Mouse (Mus musculus): ENCODE measurements around the gene Keap1. TPM values are rescaled to one million over a fixed set of nuclear protein-coding genes. Genes with fewer than 3 reads are reported as not detected.

Keap1 gene
- 71.0 and 87.9 TPM in 2 replicates for polyA plus RNA-seq (2012; ENCODE audit: low replicate concordance)

DNA sequence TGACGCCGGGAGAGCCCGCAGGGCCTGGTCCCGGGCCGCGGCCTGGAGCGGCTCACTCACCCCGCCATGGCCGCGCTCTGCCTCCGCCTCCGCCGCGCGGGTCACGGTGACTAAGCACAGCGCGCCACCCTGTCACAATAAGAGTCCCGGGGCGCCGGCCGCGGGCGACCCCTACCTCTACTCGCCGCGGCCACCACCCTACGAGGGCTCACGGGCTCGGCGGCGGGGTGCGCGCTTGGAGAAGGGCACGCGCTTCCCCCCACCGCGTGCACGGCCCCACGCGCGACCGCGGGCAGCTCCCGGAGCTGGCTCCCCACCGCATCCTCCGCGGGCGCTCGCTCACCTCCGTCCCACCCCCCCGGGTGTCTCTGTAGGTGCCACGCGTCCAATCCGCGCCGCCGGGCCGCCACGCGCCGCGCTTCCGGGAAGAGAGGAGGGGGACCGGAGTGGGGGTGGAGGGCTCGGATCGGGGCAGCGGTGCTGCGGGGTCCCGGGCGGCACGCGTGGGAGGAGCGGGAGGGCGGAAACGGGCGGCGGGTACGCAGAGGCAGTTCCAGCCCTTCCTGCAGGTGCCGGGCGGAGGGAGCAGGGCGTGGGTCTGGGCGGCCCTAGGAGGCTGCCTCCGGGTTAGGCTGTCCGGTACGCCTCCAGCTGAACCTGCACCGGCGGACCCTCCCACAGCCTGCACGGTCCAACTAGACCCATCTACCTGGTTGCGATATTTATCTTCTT lies at the start of gene Keap1:
Keap1 (minus strand) TSS at position 629 of the 732 bp plus-strand sequence.

DNA sequence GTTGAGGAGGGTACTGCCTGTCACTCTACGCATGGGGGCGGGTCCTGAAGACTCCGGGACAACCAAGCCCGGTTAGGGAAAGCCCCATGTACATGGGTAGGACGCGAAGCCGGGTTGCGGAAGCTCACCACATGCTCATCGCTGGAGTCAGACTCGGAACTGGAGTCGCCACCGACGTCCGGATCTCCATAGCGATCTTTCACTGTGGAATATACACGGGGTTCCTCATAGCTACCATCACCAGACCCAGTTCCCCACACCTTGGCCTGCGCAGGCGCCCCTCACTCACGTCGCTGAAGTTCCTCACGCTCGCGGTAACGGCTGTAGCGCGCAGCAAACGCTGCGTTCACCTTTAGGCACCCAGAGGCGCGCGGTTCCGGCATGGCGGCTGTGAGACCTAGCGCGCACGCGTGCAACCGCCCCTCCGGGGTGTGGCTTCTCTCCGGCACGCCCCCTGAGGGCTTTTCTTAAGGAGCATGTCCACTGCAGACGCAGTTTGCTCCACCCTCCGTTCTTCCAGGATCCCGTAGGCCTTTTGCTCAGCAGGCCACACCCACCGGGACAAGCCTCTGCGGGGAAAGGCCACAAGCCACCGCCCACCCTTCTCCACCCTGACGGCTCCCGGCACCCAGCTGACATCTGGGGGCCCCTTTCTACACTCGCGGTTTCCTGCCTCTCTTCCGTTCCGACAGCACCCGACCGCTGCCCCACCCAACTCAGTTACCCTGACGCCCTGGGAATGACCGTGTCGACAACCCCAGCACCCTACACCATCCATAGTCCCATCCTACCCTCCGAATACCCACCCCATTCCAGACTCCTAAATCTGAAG lies 48.6 kb upstream of the Keap1 start, which contains the start of gene Kri1:
Kri1 (minus strand) TSS at position 399 of the 832 bp plus-strand sequence.

DNA sequence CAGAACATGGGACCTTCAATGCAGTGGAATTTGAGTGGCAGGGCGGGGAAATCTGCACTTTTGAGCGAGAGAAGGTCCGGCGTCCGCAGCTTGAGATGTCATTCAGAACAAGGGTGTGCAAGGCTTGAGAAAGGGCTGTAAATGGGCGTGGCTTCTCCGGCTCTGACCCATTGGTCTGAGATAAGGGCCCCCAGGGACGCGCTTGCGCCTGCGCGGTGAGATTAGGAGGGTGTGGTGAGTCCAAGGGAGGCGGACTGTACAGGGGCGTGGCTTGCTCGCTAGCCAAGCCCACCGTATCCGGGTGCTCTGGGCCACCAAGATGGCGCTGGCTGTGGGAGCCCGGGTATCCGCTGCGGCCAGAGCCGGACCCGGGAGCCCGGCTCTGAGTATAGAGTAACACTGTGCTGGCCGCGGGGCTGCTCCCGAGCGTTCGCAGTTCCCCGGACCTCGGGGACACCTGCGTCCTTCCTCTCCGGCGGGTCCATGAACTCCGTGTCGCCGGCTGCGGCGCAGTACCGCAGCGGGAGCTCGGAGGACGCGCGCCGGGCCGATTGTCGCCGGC lies 25.9 kb upstream of the Keap1 start, which contains the start of gene Atg4d:
Atg4d (plus strand) TSS at position 294 of the 562 bp plus-strand sequence.

DNA sequence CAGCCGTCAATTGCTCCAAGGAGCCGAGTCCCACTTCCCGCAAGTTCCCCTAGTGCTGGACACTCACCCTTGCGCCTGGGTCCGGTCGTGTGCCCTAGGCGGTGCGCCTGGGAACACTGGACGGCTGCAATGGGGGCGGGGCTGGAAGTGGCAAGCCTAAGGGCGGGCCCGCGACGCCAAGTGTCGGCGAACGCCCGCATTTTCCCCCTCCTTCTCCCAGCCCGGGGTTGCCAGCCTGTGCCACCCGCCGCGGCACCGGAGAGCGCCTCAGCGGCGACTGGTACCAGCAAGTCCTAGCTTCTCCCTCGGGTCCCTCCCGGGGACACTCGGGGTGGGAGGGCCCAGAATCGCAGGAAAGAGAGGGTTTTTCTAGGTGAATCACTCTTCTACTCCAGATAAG lies 9.2 kb upstream of the Keap1 start, which contains the start of gene S1pr5:
S1pr5 (minus strand) TSS at position 118 of the 400 bp plus-strand sequence.

Other genes starting within 250 kb of the Keap1 start
- 27.8 and 104 TPM in 2 replicates for gene Mrpl4, start 236.6 kb downstream of the Keap1 start, polyA plus RNA-seq (2012; ENCODE audit: low replicate concordance)
- 8.4 and 14.7 TPM in 2 replicates for gene Icam1, start 223.4 kb downstream of the Keap1 start, polyA plus RNA-seq (2012; ENCODE audit: low replicate concordance)
- gene Icam4, start 210.0 kb downstream of the Keap1 start, polyA plus RNA-seq (2012; ENCODE audit: low replicate concordance): 75.9 and 114 TPM in 2 replicates
- gene Icam5, start 207.3 kb downstream of the Keap1 start, polyA plus RNA-seq (2012; ENCODE audit: low replicate concordance): 4.4 and 5.0 TPM in 2 replicates
- 9.5 and 16.3 TPM in 2 replicates for gene Zglp1, start 172.3 kb downstream of the Keap1 start, polyA plus RNA-seq (2012; ENCODE audit: low replicate concordance)
- gene Gm49373, start 166.3 kb downstream of the Keap1 start, polyA plus RNA-seq (2012; ENCODE audit: low replicate concordance): 0.89 and 1.4 TPM in 2 replicates
- 20.4 and 31.7 TPM in 2 replicates for gene Fdx1l, start 165.7 kb downstream of the Keap1 start, polyA plus RNA-seq (2012; ENCODE audit: low replicate concordance)
- 63.3 and 174 TPM in 2 replicates for gene Gm38431, start 147.4 kb downstream of the Keap1 start, polyA plus RNA-seq (2012; ENCODE audit: low replicate concordance)
- gene Raver1, start 147.4 kb downstream of the Keap1 start, polyA plus RNA-seq (2012; ENCODE audit: low replicate concordance): 330 and 599 TPM in 2 replicates
- 17.6 and 27.7 TPM in 2 replicates for gene Tyk2, start 108.1 kb downstream of the Keap1 start, polyA plus RNA-seq (2012; ENCODE audit: low replicate concordance)
- 161 and 213 TPM in 2 replicates for gene Cdc37, start 89.4 kb downstream of the Keap1 start, polyA plus RNA-seq (2012; ENCODE audit: low replicate concordance)
- gene Pde4a, start 73.6 kb downstream of the Keap1 start, polyA plus RNA-seq (2012; ENCODE audit: low replicate concordance): 15.6 and 28.8 TPM in 2 replicates
- 2.2 and 3.1 TPM in 2 replicates for gene S1pr5, start 9.1 kb upstream of the Keap1 start, polyA plus RNA-seq (2012; ENCODE audit: low replicate concordance)
- 101 and 110 TPM in 2 replicates for gene Atg4d, start 25.9 kb upstream of the Keap1 start, polyA plus RNA-seq (2012; ENCODE audit: low replicate concordance)
- gene Kri1, start 48.6 kb upstream of the Keap1 start, polyA plus RNA-seq (2012; ENCODE audit: low replicate concordance): 19.7 and 21.5 TPM in 2 replicates
- gene Cdkn2d, start 52.0 kb upstream of the Keap1 start, polyA plus RNA-seq (2012; ENCODE audit: low replicate concordance): 15.0 and 27.2 TPM in 2 replicates
- gene Ap1m2, start 73.0 kb upstream of the Keap1 start, polyA plus RNA-seq (2012; ENCODE audit: low replicate concordance): 0.08 TPM in 1 of 2 replicates, not detected in the other
- gene Slc44a2, start 81.3 kb upstream of the Keap1 start, polyA plus RNA-seq (2012; ENCODE audit: low replicate concordance): 38.6 and 62.0 TPM in 2 replicates
- gene Ilf3, start 128.5 kb upstream of the Keap1 start, polyA plus RNA-seq (2012; ENCODE audit: low replicate concordance): 37.6 and 56.9 TPM in 2 replicates
- gene Qtrt1, start 172.5 kb upstream of the Keap1 start, polyA plus RNA-seq (2012; ENCODE audit: low replicate concordance): 64.2 and 75.8 TPM in 2 replicates
- 869 and 1,352 TPM in 2 replicates for gene Dnm2, start 185.5 kb upstream of the Keap1 start, polyA plus RNA-seq (2012; ENCODE audit: low replicate concordance)

All from leukemia stem cell, adult 10-12 weeks (primary cell).